Mouse (Mus musculus): Measurements from ENCODE around the gene Begain. TPM values are rescaled to one million over a fixed set of nuclear protein-coding genes. Genes with fewer than 3 reads are reported as not detected.
A peak's percentile ranks its signal among the peaks of the same experiment; 100 is the strongest.

Gene Begain
- total and polyA plus RNA-seq, 3 experiments = not detected

DNA sequence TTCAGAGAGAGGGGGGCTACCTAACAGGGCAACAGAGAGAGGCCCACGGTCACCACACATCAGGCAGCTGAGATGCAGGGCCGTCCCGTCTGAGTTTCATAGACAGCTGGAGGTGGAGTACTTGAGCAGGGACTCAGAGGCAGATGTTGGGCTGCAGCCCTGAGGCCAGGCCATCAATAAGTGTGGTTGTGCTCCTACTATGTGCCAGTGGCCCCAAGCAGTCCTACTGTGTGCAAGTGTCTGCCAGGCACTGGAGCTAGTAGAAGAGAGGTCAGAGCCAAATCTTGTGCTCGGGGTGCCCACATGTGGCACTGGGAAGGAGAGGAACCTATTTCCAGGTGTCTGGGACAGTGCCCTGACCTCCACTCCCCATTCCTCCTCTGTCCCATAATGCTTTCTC is 18.1 kb downstream of the Begain start:
- peak; percentile 81 for TF ChIP-seq ZKSCAN1 (IDR thresholded peaks at IDR 0.05; ENCODE audit: low read depth, low read length)
- no peak for TF ChIP-seq TBP (IDR thresholded peaks at IDR 0.05; ENCODE audit: low read depth, low read length)
- H3K36me3 ChIP-seq (ENCODE audit: control insufficient read depth in 1 of 2, insufficient read depth in 2 of 2, low read length in 2 of 2) = no peaks in the 10 kb centered on the region
- no peak overlapping the region for H3K27ac ChIP-seq (ENCODE audit: control insufficient read depth, low read depth, low read length)
- H3K27me3 ChIP-seq (ENCODE audit: control insufficient read depth in 1 of 2, insufficient read depth in 2 of 2, low read length in 2 of 2) = no peaks in the 10 kb centered on the region
- no peaks in the 10 kb centered on the region for H3K4me1 ChIP-seq (ENCODE audit: control insufficient read depth in 1 of 2, insufficient read depth in 2 of 2, low read length in 2 of 2)
- H3K4me3 ChIP-seq (ENCODE audit: control insufficient read depth in 1 of 2, insufficient read depth in 1 of 2, low read depth in 2 of 2, low read length in 2 of 2) = no peak overlapping the region
- no peak for DNase-seq (ENCODE audit: low read depth, low spot score)
- no peaks in the 10 kb centered on the region for H3K9me3 ChIP-seq (replicated peaks; ENCODE audit: insufficient read depth, low read length)
- H3K79me2 ChIP-seq (ENCODE audit: control insufficient read depth, insufficient read depth, low read length, poor library complexity) = no peaks in the 10 kb centered on the region
- no peak overlapping the region for H3K9ac ChIP-seq (ENCODE audit: control insufficient read depth, low read depth, low read length, poor library complexity, severe bottlenecking)

DNA sequence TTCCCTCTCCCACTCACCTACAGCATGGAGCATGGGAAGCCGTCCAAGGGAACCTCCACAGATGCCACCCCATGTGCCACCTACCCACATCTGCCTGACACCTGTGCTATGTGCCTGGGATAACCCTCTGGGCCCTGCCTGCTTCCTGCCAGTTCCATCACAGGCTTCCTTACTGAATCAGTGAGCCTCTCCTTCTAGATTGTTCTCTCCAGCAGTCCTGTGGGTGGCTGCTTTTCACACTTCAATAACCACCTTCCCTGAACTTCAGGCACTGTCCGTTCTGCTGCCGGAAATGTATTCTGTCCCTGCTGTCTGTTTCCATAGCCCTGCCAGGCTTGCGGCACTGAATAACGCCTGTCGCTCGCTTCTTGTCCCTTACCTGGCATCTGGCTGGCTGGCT is 22.4 kb downstream of the Begain start:
- Histone ChIP-seq H3K9me3 (replicated peaks; ENCODE audit: insufficient read depth, low read length) (no peaks in the 10 kb centered on the region), H3K4me3 (ENCODE audit: control insufficient read depth in 1 of 2, insufficient read depth in 1 of 2, low read depth in 2 of 2, low read length in 2 of 2) (no peak overlapping the region), H3K9ac (ENCODE audit: control insufficient read depth, low read depth, low read length, poor library complexity, severe bottlenecking) (no peak overlapping the region), H3K36me3 (ENCODE audit: control insufficient read depth in 1 of 2, insufficient read depth in 2 of 2, low read length in 2 of 2) (no peaks in the 10 kb centered on the region), H3K27ac (ENCODE audit: control insufficient read depth, low read depth, low read length) (no peak overlapping the region), H3K79me2 (ENCODE audit: control insufficient read depth, insufficient read depth, low read length, poor library complexity) (no peaks in the 10 kb centered on the region), H3K4me1 (ENCODE audit: control insufficient read depth in 1 of 2, insufficient read depth in 2 of 2, low read length in 2 of 2) (no peaks in the 10 kb centered on the region), H3K27me3 (ENCODE audit: control insufficient read depth in 1 of 2, insufficient read depth in 2 of 2, low read length in 2 of 2) (no peaks in the 10 kb centered on the region)
- TF ChIP-seq HCFC1 (IDR thresholded peaks at IDR 0.05; ENCODE audit: low read depth, low read length) (no peak), BHLHE40 (IDR thresholded peaks at IDR 0.05; ENCODE audit: borderline replicate concordance, low read depth, low read length) (no peak), ELF1 (IDR thresholded peaks at IDR 0.05; ENCODE audit: low read depth, low read length) (no peak), POLR2AphosphoS5 (IDR thresholded peaks at IDR 0.05; ENCODE audit: borderline replicate concordance, low read depth, low read length) (no peak), GATA1 (IDR thresholded peaks at IDR 0.05; ENCODE audit: low read depth, low read length) (no peak), MEF2A (IDR thresholded peaks at IDR 0.05; ENCODE audit: extremely low read depth, insufficient replicate concordance, low read depth, low read length, poor library complexity, severe bottlenecking) (no peak), RAD21 (IDR thresholded peaks at IDR 0.05; ENCODE audit: low read depth, low read length) (no peak), ZMIZ1 (IDR thresholded peaks at IDR 0.05; ENCODE audit: low read depth, low read length) (no peak), ZKSCAN1 (IDR thresholded peaks at IDR 0.05; ENCODE audit: low read depth, low read length) (no peak), KAT2A (conservative IDR thresholded peaks at IDR 0.05; ENCODE audit: low read depth, low read length) (no peak), MYB (IDR thresholded peaks at IDR 0.05; ENCODE audit: low read depth, low read length) (no peak), MYC (IDR thresholded peaks at IDR 0.05; ENCODE audit: low read depth, low read length) (no peak), USF1 (IDR thresholded peaks at IDR 0.05; ENCODE audit: low read depth, low read length) (no peak), SMC3 (IDR thresholded peaks at IDR 0.05; ENCODE audit: low read depth, low read length) (no peak), MXI1 (IDR thresholded peaks at IDR 0.05; ENCODE audit: low read depth, low read length) (no peak), TAL1 (IDR thresholded peaks at IDR 0.05; ENCODE audit: low read length) (no peak), MAX (IDR thresholded peaks at IDR 0.05; ENCODE audit: low read length) (no peak), POLR2A (IDR thresholded peaks at IDR 0.05; ENCODE audit: control insufficient read depth in 1 of 2, insufficient read depth in 1 of 2, low read depth in 1 of 2, low read length in 2 of 2, poor library complexity in 1 of 2) (no peak), NELFE (IDR thresholded peaks at IDR 0.05; ENCODE audit: low read depth, low read length) (no peak), RCOR1 (IDR thresholded peaks at IDR 0.05; ENCODE audit: low read depth, low read length) (no peak)
- DNase-seq (ENCODE audit: low read depth, low spot score) = no peak

Measured in MEL (cell line).